Mouse (Mus musculus) midbrain, embryonic 10.5 days (tissue): ENCODE data around the gene Olfr521. TPM values are rescaled to one million over a fixed set of nuclear protein-coding genes. Genes with fewer than 3 reads are reported as not detected.
"Not testable (repeated sequence)": the region's sequence is repeated elsewhere in the genome, so short reads cannot be mapped to it uniquely, and the experiment has no call there.

Experiments
- DNase-seq: peaks from one replicate; pipeline ENCODE4 v3.0.0-alpha.2; 2017; ENCODE audit warnings: low spot score
- H3K27ac ChIP-seq: fragments of 300-500 bp; sonication (generic); replicated peaks from 2 replicates; pipeline ENCODE4 v1.5.1; 2016; ENCODE audit warnings: mild to moderate bottlenecking
- H3K27me3 ChIP-seq: fragments of 300-500 bp; sonication (generic); 2 replicates; pipeline ENCODE4 v1.6.1; 2016; ENCODE audit warnings: low read depth, mild to moderate bottlenecking; ENCODE audit not compliant: poor library complexity, severe bottlenecking
- H3K36me3 ChIP-seq: fragments of 300-500 bp; sonication (generic); 2 replicates; pipeline ENCODE4 v1.6.1; 2016; ENCODE audit warnings: mild to moderate bottlenecking, moderate library complexity
- H3K4me1 ChIP-seq: fragments of 300-500 bp; sonication (generic); 2 replicates; pipeline ENCODE4 v1.6.1; 2016
- H3K4me3 ChIP-seq: fragments of 300-500 bp; sonication (generic); 2 replicates; pipeline ENCODE4 v1.5.1; 2016; ENCODE audit warnings: mild to moderate bottlenecking, moderate library complexity
- H3K9me3 ChIP-seq: fragments of 300-500 bp; sonication (generic); replicated peaks from 2 replicates; pipeline ENCODE4 v1.6.1; 2016; ENCODE audit warnings: mild to moderate bottlenecking
- WGBS: fragments of 180-500 bp; shearing (Covaris S2); methylation state at CpG from one replicate; pipeline ENCODE4 v1.1.7; 2016; 5-methylcytosine and 5-hydroxymethylcytosine counted together
- polyA plus RNA-seq: library from polyadenylated mRNA; unstranded; fragments of >200 nt; fragmentation: Nextera tagmentation; extraction: Ambion mirVana; gene quantifications from 2 replicates; pipeline ENCODE4 v1.2.1, GENCODE M21; 2016

Olfr521 gene
- polyA plus RNA-seq, 1 experiment from 2014 or later = not detected

DNA sequence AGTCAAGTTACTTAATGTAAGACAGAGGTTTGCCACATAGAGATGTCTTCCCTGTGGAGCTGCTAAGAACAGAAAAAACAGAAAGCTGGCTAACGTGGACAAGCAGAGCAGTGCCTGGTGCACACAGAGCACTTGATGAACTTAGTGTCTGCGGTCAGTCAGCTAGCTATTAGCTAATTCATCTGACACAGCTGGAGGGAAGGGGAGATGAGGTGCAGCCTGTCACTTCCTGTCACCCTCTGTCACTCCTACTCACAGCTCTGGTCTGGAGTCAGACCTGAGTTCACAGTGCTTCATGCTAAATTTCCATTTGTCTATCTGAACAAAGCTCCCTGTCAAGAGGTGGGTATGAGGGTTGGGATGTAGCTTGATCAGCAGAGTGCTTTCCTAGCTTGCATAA, 30.8 kb downstream of the Olfr521 start:
- Histone ChIP-seq H3K4me3 (no peak overlapping the region), H3K4me1 (peaks cover 18% of the 10 kb centered on the region), H3K36me3 (no peaks in the 10 kb centered on the region), H3K27me3 (peaks cover 34% of the 10 kb centered on the region), H3K27ac (no peak overlapping the region), H3K9me3 (no peaks in the 10 kb centered on the region)
- no peak for DNase-seq
- WGBS = 66% methylated on average over 2 of the region's 2 CpGs

DNA sequence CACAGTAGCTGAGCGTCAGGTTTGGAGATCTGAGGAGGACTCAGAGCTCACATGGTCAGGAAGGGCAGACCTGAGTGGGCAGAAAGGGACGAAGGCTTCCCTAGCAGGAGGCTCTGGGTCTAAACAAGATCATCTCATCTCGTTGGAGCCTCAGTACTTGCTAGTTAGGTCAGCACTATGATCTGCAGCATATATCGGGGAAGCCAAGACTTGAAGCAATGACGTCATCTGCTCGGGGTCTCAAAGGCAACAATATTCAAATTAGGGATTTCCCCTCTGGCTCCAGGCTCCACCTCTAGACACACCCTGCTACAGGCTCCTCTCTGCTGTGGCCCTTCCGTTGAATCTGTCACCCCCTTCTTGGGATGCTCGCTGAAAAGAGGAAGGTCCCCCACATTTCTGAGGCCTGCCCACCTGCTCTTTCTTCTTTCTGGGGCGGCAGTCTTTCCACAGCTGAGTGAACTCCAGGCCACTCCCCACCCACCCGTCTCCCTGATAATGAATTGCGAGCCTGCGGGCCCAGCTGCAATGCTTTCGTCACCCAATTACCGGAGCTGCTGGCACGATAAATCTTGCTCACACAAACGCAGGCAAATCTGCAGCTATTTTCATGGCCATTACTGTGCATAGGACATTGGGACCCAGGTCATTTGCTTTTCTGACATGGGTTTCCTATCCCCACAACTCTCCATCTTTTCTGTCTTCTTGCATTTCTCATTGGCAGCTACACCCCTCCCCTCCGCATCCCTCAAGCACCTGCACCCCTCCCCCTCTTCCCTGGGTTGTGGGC, 32.1 kb downstream of the Olfr521 start:
- Histone ChIP-seq H3K4me1 (peaks cover 18% of the 10 kb centered on the region), H3K27me3 (peaks cover 34% of the 10 kb centered on the region), H3K4me3 (peak overlapping the region; percentile 43), H3K36me3 (no peaks in the 10 kb centered on the region), H3K27ac (peak overlapping the region; percentile 52; the same call in 1 of the 2 replicates), H3K9me3 (no peaks in the 10 kb centered on the region)
- DNase-seq = peak; percentile 35
- WGBS = 16% methylated on average over 17 of the region's 17 CpGs

DNA sequence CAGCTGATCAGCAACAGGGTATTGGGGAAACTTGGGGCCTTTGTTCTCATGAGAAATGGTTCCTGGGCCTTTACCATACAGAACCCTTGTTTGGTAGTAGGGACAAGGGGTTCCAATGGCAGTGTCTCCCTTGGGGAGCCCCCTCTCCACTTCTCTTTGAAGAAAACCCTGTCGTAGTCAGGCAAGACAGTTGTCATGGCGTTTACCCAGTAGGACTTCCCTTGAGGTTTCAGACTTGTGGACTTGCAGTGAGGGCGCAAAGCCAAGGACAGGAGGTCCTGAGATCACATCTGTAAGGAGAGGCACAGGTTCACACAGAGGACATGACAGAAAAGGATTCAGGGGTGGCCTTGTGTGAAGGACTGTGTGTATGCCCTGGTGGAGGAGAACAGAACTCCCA, 33.2 kb downstream of the Olfr521 start:
- peaks cover 18% of the 10 kb centered on the region for H3K4me1 ChIP-seq
- H3K27ac ChIP-seq = no peak overlapping the region
- H3K9me3 ChIP-seq = no peaks in the 10 kb centered on the region
- no peak overlapping the region for H3K4me3 ChIP-seq
- 66% methylated on average over 3 of the region's 3 CpGs for WGBS
- DNase-seq = no peak
- no peaks in the 10 kb centered on the region for H3K36me3 ChIP-seq
- H3K27me3 ChIP-seq = peaks cover 34% of the 10 kb centered on the region

DNA sequence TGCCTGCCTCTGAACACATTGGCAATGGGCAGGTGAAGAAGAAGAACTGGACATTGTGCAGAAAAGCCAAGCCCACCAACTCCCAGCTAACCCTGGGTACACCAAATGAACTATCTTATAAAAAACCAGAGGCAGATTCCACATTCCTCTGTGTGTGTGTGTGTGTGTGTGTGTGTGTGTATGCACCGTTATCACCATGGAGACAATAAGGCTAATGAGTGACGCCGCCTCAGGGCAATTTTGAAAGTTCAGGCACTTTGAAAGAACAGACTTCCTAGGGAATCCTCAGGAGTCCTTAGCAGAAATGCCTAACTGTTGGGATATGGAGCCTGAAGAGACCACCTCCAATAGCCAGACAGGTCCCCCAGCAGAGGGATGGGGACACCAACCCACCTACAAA, 34.0 kb downstream of the Olfr521 start:
- no peak for DNase-seq

DNA sequence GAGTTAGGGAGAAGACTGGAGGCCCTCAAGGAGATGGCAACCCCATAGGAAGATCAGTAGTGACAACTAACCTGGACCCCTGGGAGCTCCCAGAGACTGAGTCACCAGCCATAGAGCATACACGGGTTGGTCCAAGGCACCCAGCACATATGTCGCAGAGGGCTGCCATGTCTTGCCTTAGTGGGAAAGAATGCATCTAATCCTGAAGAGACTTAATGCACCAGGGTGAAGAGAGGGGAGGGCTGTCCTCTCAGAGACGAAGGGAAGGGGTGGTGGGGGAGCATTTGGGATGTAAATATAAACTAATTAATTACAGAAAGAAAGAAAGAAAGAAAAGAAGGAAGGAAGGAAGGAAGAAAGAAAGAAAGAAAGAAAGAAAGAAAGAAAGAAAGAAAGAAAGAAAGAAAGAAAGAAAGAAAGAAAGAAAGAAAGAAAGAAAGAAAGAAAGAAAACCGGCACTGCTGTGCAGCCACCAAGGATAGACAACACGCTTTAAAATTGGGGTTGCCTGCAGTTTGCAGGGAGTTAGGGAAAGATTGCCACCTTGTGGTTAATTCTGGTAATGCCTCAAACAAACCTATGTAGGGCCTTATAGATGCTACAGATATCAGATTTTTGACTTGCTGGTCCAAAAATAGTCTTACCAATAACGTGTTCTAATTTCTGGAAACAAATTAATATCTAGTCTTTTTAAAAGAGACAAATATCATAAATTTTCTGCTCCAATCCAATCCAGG, 34.8 kb downstream of the Olfr521 start:
- H3K27me3 ChIP-seq = peaks cover 34% of the 10 kb centered on the region
- 36% methylated on average over 6 of the region's 6 CpGs for WGBS
- H3K4me1 ChIP-seq = peaks cover 18% of the 10 kb centered on the region
- H3K4me3 ChIP-seq = no peak overlapping the region
- H3K9me3 ChIP-seq = no peaks in the 10 kb centered on the region
- H3K27ac ChIP-seq = no peak overlapping the region
- no peaks in the 10 kb centered on the region for H3K36me3 ChIP-seq
- DNase-seq = peak; percentile 28

More for the DNA sequence above, 34.0 kb downstream of the Olfr521 start:
- Histone ChIP-seq H3K27ac (no peak overlapping the region), H3K4me3 (no peak overlapping the region), H3K4me1 (peaks cover 18% of the 10 kb centered on the region), H3K36me3 (no peaks in the 10 kb centered on the region), H3K27me3 (peaks cover 34% of the 10 kb centered on the region), H3K9me3 (no peaks in the 10 kb centered on the region)
- WGBS = 83% methylated on average over 3 of the region's 3 CpGs

DNA sequence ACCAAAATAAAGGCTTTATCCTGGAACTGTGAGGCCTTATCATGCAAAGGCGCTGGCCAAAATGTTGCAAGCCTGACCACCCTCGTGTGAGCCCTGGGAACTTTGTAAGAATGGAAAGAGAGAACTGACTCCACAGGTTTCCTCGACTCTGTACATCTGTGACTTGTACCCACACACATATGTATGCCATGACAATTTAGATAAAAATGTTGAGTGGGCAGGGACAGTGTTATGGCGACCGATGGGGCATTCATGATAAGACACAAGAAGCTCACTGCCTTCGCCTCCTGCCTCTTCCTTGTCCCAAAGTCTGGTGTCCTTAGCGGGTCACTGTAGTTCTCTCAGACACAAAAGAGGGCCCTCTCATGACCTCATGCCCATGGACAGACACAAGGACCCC, 35.8 kb downstream of the Olfr521 start:
- DNase-seq = no peak
- H3K27me3 ChIP-seq = peaks cover 34% of the 10 kb centered on the region
- peaks cover 18% of the 10 kb centered on the region for H3K4me1 ChIP-seq
- no peak overlapping the region for H3K27ac ChIP-seq
- no peaks in the 10 kb centered on the region for H3K9me3 ChIP-seq
- H3K4me3 ChIP-seq = no peak overlapping the region
- H3K36me3 ChIP-seq = no peaks in the 10 kb centered on the region
- WGBS = 84% methylated on average over 7 of the region's 7 CpGs

DNA sequence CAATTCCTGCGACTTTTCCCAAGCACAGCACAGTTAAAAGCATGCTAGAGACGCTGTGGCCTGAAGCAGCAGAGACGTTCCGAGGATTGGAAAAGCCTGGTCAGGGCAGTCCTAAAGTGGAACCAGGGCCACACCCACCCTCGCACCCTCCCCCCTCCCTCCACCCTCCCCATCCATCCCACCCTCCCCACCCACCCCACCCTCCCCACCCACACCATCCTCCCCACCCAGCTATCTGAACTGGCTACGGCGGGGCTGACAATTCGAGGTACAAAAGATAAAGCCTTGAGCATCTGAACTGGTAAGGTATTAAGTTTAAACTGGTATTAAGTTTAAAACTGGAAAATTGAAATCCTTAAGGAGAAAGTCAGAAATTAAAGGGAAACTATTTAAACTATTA, 40.2 kb downstream of the Olfr521 start:
- H3K27me3 ChIP-seq = no peaks in the 10 kb centered on the region
- DNase-seq = no peak
- no peak overlapping the region for H3K4me3 ChIP-seq
- 76% methylated on average over 8 of the region's 8 CpGs for WGBS
- H3K27ac ChIP-seq = no peak overlapping the region
- H3K36me3 ChIP-seq = no peaks in the 10 kb centered on the region
- no peaks in the 10 kb centered on the region for H3K4me1 ChIP-seq
- H3K9me3 ChIP-seq = no peaks in the 10 kb centered on the region

DNA sequence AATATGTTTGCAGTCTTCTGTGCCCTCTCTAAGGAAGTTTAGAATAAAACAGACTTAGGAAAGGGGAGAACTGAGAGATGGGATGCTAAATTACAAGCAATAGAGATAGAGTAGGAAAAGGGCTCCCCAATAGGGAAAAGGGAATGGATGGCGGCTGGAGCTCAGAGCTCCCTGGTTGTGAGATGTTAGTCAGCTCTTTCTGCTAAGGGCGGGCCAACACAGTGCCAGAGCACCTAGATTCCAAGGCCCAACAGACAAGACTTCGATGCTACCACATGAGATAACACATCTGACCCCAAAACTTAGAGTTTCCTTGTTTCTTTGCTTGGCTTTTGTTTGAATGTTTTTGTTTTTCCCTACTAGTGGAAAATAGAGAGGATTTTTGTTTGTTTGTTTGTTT, 40.7 kb downstream of the Olfr521 start:
- not testable (repeated sequence) for H3K4me1 ChIP-seq, H3K27me3 ChIP-seq, H3K4me3 ChIP-seq, DNase-seq, H3K9me3 ChIP-seq, H3K27ac ChIP-seq, H3K36me3 ChIP-seq
- 84% methylated on average over 3 of the region's 3 CpGs for WGBS

DNA sequence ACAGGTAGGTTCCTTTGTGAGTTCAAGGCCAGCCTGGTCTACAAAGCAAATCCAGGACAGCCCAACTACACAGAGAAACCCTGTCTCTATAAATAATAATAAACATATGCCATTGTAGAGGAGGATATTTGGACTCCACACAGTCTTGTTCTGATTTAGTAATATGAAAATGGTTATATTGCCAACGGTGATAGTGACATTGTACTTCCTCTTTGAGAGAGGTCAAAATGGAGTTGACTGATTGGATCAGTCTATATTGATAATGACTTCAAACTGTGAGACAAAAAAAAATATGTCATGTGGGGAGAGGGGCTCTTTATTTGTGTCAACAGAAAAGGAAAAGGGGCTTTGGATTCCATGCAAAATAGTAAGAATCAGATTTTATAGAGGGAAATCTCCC, 42.0 kb downstream of the Olfr521 start:
- no peaks in the 10 kb centered on the region for H3K27me3 ChIP-seq
- DNase-seq = no peak
- H3K27ac ChIP-seq = no peak overlapping the region
- H3K36me3 ChIP-seq = no peaks in the 10 kb centered on the region
- 93% methylated on average over 1 of the region's 1 CpGs for WGBS
- H3K4me1 ChIP-seq = no peaks in the 10 kb centered on the region
- no peaks in the 10 kb centered on the region for H3K9me3 ChIP-seq
- no peak overlapping the region for H3K4me3 ChIP-seq

DNA sequence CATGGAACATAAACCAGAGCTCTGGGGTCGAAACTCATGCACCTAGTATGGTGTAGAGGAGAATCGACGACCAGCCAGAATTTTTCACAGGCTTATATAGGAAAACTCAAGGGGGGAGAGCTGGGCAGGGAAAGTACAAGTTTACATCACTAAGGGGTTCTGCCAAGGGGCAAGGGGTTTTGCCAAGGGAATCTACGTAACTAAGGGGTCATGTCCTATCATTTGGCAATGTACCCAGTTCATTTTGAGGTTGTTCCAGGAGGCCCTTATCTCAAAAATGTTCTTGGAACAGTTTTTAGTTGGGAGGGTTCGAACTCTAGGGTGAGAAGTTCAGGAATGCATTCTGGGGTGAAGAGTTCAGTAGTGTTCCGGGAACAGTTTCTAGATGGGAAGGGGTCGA, 43.7 kb downstream of the Olfr521 start:
- H3K27me3 ChIP-seq, H3K4me3 ChIP-seq, H3K9me3 ChIP-seq, DNase-seq, H3K27ac ChIP-seq, H3K36me3 ChIP-seq, H3K4me1 ChIP-seq: not testable (repeated sequence)
- WGBS = 91% methylated on average over 7 of the region's 7 CpGs

DNA sequence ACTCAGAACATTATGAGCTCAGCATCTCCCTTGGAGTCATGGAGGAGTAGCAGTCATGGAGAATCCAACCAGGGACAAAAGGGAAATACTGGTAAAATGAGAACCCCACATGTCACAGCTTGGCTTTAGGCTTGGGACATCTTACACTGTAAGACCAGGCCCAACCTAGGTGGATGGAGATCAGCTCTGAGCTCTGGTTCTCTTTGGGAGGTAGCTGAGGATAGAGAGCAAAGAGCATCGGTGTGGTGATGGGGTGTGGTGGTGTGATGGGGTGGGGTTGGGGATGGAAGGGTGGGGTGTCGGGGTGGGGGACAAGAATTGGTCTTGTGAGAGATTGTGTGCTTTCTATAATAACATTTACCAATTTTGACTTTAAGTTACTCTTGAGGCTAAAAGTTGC, 47.5 kb downstream of the Olfr521 start:
- H3K27ac ChIP-seq = no peak overlapping the region
- no peaks in the 10 kb centered on the region for H3K4me1 ChIP-seq
- H3K4me3 ChIP-seq = no peak overlapping the region
- H3K9me3 ChIP-seq = no peaks in the 10 kb centered on the region
- H3K27me3 ChIP-seq = no peaks in the 10 kb centered on the region
- WGBS = 94% methylated on average over 2 of the region's 2 CpGs
- DNase-seq = no peak
- peaks cover 4% of the 10 kb centered on the region; the same call in 1 of the 2 replicates for H3K36me3 ChIP-seq

DNA sequence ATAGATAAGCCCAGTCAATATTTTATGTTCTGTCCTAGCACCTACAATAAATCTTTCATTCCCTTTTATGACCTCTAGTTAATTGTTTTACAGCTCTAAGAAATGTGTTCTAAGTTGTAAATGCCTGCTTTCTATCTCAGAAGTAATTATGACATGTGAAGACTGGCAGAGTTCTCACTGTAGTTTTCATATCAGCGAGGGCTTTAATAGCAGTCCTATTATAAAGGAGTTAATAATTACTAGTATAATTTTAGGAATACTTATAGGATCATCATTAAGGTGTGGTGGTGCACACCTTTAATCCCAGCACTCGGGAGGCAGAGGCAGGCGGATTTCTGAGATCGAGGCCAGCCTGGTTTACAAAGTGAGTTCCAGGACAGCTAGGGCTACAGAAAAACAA, 48.4 kb downstream of the Olfr521 start:
- Histone ChIP-seq H3K27ac (no peak overlapping the region), H3K27me3 (no peaks in the 10 kb centered on the region), H3K4me3 (no peak overlapping the region), H3K36me3 (peaks cover 4% of the 10 kb centered on the region; the same call in 1 of the 2 replicates), H3K9me3 (no peaks in the 10 kb centered on the region), H3K4me1 (no peaks in the 10 kb centered on the region)
- no peak for DNase-seq
- 95% methylated on average over 4 of the region's 4 CpGs for WGBS

DNA sequence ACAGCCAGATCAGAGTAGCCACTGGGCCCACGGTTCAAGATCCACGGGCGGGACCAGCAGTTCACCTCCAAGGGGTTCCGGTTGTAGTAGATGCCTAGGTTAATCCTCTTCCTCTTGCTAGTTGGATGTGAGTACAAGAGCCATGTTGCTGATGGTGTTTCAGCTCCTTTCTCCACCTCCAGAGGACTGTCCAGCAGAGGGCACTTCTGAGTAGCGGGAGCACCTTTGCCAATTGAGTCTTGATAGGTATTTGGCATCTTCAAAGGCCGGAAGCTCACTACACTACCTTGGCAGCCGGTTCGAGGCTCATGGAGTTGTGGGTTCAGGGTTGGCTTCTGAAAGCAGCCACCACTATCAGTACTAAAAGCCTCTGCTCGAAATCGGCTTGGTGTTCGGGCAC, 50.1 kb downstream of the Olfr521 start:
- DNase-seq = no peak
- H3K27ac ChIP-seq = no peak overlapping the region
- no peaks in the 10 kb centered on the region for H3K9me3 ChIP-seq
- no peak overlapping the region for H3K4me3 ChIP-seq
- 90% methylated on average over 11 of the region's 11 CpGs for WGBS
- peaks cover 4% of the 10 kb centered on the region; the same call in 1 of the 2 replicates for H3K36me3 ChIP-seq
- H3K4me1 ChIP-seq = peaks cover 4% of the 10 kb centered on the region; the same call in 1 of the 2 replicates
- H3K27me3 ChIP-seq = no peaks in the 10 kb centered on the region
